Mouse (Mus musculus): ENCODE measurements around the gene Slc38a9. TPM values are rescaled to one million over a fixed set of nuclear protein-coding genes. Genes with fewer than 3 reads are reported as not detected.
"Not testable (repeated sequence)": the region's sequence is repeated elsewhere in the genome, so short reads cannot be mapped to it uniquely, and the experiment has no call there.

Slc38a9 gene
- total RNA-seq, 1 experiment from 2014 or later = 29.5 TPM

DNA sequence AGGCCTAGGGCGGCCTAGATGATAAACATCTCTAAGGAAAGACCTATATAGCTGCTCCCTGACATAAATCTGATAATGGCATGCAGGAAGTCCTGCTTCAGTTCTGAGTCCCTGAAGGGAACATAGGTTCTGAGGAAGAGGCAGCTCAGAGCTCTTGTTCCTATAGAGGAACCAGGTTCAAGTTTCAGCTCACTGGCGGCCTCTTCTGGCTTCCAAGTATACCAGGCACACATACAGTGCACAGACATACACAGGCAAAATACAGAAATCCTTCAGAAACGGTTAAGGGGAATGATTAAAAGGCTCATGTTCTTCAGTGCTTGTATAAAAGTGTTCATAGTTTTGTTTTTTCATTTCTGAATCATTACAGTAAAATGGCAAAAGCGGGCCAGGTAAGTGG, 17.6 kb downstream of the Slc38a9 start:
- ATAC-seq (replicated peaks; ENCODE audit: low read depth, poor library complexity, severe bottlenecking) = no peak

DNA sequence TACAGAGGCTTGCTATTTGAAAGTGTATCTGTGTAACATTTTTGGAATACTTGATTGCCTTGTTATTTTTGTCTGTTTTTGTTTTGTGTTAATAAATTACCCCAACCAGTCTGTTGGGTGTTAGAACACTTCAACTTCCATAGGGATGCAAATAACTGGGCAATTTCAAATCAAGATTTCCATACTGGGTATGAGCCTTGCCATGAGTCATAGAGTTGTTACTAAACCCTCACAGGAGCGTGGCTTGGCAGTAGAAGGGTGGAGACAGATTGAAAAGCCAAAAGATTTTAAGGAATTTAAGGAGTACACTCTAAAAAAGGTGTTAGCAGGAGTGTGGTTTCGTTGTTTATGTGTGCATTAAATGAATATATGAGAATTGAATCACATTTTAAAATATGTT, 22.8 kb downstream of the Slc38a9 start:
- no peak for ATAC-seq (replicated peaks; ENCODE audit: low read depth, poor library complexity, severe bottlenecking)

DNA sequence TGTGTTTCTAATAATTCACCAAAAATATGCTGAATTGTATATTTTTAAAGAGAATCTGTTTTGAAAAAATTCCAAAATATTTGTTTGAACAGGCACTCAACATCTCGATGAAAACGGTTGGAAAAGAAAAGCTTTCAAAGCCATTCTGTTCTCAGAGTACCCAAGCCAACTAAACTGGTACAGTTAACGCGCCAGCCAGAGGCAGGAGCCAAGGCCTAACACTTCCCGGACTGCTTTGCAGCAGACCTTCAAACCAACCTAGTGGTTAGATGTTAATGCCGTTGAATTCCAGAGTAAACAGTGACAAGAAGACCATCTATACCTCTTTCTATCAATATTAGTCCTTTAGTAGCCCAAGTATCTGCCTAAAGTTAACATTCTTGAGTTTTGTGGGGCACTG, 23.4 kb downstream of the Slc38a9 start:
- ATAC-seq (replicated peaks; ENCODE audit: low read depth, poor library complexity, severe bottlenecking) = no peak

DNA sequence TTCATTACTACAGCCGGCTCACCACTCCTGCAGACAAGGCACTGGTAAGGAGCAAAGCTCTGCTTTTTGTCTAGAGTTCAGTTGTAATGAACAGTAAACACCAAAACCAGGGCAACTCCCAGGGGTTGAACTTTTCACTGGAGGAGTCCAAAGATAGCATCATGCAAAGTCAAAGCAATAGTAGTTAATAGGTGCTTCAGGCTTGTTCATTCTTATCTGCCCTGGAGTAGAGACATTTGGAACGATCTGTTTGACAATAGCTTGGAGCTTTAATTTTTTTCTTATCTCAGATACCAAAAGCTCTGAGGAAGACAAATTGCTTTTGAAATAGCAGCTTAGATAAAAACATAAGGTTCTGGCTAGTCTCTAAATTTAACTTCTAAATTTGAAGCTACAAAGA, 25.6 kb downstream of the Slc38a9 start:
- no peak for ATAC-seq (replicated peaks; ENCODE audit: low read depth, poor library complexity, severe bottlenecking)

DNA sequence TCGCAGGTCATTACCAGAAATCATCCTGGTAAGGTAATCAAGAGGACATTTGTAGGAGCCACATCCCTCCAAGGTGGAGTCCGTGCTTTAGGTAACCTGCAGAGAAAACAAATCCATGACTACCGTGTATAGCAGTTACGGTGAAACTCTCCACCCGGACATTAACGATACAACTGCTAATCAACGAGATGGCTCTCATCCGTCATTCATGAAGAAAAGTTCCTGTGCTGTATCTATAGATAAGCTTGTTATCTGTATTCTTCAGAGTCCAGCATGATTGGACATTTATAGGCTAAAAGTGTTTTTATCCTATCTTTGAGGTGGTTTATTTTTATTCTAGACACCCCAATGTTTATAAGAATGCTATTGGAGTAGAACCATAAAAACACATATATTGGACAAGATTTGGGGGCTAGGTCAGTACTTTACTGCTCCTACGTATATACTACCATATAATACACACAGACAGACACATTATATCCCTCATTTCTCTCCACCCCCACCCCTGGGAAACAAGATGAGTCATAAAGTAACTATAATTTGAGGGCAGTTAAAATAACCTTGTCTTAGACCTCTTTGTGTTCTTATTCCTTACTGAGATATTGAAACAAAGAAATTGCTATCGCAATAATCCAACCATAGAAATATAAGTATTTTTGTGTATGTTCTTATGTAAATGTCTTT, 32.5 kb downstream of the Slc38a9 start:
- ATAC-seq (replicated peaks; ENCODE audit: low read depth, poor library complexity, severe bottlenecking) = no peak

DNA sequence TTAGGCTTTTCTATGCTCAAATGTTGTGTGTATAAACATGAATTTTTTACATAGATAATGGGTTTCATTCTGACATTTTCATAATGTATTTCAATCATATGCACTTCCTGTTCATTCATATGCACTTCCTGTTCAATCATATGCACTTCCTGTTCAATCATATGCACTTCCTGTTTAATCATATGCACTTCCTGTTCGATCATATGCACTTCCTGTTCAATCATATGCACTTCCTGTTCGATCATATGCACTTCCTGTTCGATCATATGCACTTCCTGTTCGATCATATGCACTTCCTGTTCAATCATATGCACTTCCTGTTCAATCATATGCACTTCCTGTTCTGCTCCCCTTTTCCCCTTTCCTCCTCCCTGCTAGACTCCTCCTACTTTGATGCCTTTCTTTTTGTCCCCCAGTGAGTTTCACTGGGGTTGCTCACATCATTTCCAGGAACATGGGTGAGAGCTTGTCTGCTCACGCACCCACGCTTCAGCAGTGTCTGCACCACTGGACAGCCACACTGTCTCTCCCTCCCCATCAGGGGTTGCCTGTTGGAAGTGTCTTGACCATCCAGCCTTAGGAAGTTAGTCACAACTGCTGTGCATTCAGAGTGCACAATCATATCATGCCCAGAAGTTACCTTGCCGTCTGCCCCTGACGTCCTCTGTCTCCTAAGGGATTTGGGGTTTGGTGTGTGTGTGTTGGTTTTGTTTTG, 35.1 kb downstream of the Slc38a9 start:
- ATAC-seq (replicated peaks; ENCODE audit: low read depth, poor library complexity, severe bottlenecking) = 0 out of 2 replicates have a peak, but pooled peaks have one; percentile 18

DNA sequence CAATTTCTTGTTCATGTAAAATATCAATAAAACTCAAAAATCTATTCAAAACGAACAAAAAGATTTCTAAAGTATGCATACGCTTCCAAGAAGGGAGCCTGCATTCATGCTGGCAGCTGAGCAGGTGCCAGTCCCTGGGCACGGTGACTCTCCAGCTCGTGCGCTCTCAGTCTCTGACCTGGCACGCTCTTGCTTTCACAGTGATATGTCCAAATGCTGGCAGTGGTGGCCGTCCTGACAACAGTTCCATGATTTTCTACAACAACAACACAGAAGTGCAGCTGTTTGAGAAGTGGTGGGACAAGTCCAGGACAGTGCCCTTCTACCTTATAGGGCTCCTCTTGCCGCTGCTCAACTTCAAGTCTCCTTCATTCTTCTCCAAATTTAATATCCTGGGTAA, 40.7 kb downstream of the Slc38a9 start:
- no peak for ATAC-seq (replicated peaks; ENCODE audit: low read depth, poor library complexity, severe bottlenecking)

DNA sequence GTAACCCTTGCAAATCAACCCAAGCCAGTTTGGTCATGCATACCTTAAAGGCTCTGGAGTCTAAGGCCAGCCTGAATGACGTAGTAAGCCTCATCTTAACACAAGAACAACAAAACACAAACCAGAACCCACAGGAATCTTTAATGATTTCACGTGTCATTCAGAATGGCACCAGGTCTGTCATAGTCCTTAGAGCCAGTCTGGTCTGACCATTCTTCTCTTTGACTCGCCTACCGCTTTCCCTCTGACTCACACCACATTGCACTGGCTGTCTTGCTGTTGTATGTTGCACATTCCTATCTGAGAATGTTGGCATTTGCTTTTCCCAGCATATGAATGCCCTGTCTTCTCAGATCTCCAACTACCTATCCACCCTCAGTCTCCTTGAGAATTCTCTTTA, 45.8 kb downstream of the Slc38a9 start:
- no peak for ATAC-seq (replicated peaks; ENCODE audit: low read depth, poor library complexity, severe bottlenecking)

DNA sequence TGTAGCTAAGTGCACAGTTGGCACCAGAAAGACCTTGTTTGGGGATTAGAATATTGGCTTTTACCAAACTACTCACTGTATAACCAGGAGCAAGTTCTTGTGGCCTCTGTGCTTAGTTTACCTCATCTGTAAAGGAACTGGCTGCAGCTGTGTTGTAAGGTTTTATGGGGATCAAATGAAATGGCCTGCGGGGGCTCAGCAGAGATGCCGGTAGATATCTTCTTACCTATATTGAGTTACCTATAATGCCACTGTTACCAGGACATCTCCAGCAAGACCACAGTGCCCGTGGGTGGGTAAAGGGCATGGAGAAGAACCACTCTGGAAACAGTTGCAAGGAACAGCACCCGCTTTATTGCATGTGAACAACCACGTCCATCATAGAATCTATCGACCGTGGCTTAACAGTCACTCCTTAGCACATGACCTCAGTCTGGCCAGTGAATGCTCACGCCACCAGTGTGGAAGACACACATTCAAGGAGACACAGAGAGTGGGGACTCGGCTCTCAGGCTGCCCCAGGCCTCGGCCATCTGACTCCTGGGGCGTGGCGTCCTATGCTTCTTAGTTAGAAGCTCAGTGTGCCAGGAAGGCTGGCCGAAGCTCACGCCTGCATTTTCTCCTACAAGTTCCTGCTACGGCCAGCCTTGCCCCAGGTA, 59.7 kb downstream of the Slc38a9 start:
- no peak for ATAC-seq (replicated peaks; ENCODE audit: low read depth, poor library complexity, severe bottlenecking)

DNA sequence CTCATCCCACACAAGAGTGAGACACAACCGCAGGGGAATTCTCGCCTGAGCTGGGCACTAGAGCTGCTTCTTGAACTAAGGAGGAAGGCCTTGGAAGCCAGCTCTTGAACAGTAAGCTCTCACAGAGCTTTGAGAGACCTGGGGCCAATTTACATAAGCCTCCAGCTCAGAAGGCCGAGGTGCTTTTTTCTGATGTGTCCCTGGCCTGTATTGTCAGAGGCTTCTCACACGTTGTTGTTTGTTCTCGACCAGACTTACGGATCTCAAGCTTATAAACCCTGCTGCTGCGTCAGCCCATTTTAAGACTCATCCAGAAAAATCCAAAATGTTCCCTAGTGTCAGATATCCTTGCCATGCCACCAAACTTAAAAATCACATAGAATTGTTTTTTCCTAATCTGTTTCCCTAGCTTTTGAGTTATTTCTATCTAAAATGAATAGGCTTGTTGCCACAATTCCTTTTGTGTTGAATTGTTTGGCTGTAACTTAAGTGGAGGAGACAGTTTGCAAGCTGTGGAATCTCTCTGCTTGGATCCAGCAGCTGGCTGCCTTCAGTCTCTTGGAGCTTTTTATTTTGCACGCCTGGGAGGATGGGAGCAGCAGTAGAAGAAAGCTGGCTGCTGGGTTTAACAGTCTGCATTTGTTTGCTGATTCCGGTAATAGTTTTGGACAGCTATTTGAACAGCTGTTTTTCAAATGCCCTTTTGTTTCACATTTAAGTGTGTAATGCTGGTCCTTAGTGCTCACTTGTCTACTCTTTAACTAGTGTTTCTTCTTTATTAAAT, 61.6 kb downstream of the Slc38a9 start:
- ATAC-seq (replicated peaks; ENCODE audit: low read depth, poor library complexity, severe bottlenecking) = no peak

DNA sequence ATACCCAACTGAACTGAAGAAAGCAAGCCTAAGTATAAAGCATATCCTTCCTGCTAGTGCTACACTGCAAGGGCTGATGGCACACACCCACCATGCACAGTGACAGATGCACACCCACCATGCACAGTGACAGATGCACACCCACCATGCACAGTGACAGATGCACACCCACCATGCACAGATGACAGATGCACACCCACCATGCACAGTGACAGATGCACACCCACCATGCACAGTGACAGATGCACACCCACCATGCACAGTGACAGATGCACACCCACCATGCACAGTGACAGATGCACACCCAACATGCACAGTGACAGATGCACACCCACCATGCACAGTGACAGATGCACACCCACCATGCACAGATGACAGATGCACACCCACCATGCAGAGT, 63.7 kb downstream of the Slc38a9 start:
- not testable (repeated sequence) for ATAC-seq (replicated peaks; ENCODE audit: low read depth, poor library complexity, severe bottlenecking)

DNA sequence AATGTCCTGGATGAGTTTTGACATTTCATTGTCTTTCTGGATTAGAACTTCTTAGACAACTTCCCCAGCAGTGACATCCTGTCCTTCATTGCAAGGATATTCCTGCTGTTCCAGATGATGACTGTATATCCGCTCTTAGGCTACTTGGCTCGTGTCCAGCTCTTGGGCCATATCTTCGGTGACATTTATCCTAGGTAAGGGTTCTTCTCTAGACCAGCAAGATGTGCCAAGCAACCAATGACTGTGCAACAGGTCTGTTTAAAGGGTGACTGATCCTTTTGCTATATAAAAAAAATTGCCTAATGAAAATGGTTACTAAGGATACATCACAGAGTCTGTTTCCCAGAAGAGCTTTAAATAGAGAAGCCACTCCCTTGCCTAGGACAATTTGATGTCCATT, 65.5 kb downstream of the Slc38a9 start:
- ATAC-seq (replicated peaks; ENCODE audit: low read depth, poor library complexity, severe bottlenecking) = no peak

DNA sequence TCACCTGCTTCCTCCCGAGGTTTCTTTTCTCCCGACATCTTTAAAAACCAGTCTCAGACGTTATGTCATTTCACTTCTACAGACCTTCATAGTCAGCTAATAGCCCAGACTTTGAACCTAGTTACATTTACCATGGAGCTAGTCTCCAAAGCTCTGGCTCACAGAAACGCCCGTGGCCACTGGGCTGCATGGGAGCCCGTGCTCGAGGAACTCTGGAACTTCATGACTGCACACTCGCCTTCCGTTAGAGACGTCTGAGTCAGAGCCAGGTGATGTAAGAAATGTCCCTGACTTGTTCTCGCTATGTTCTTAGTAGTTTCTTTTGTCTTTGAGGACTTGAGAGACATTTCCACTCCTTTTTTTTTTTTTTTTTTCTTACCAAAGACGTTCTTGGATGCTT, 72.8 kb downstream of the Slc38a9 start:
- ATAC-seq (replicated peaks; ENCODE audit: low read depth, poor library complexity, severe bottlenecking) = no peak

DNA sequence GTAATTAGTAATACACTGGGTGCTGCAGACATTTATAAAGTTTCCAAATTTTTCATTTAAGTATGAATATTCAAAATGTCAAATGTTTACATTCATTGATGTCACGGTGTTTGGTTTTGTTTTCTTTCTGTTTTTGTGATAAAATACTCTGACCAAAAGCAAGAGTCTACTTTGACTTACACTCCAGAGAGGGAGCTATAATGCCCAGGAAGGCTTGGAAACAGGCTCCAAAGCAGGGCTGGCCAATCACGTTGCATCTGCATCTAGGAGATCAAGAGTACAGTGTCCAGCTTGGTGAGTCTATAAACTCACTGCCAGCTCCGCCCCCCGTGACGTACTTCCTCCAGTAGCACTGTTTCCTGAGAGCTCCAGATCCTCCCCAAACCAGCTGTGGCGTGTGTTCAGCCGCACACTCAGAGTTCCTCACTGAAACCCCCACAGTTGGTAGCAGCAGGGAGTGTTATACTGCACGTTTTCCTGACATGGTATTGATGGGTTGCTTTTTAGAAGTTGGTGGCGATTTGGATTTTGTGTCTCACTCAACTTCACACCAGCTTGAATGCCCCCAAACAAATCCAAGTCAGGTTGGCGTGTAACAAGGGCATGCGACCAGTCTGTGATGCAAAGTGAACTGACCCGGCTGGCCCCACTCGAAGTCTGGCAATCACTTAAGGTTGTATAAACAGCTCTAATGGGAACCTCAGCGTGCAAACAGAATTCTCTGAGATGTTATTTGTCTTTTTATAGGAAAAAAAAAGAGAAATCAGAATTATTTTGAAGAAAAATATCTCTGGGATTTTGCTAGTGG, 74.6 kb downstream of the Slc38a9 start:
- peak; percentile 76; the same call in 1 of the 2 replicates for ATAC-seq (replicated peaks; ENCODE audit: low read depth, poor library complexity, severe bottlenecking)

DNA sequence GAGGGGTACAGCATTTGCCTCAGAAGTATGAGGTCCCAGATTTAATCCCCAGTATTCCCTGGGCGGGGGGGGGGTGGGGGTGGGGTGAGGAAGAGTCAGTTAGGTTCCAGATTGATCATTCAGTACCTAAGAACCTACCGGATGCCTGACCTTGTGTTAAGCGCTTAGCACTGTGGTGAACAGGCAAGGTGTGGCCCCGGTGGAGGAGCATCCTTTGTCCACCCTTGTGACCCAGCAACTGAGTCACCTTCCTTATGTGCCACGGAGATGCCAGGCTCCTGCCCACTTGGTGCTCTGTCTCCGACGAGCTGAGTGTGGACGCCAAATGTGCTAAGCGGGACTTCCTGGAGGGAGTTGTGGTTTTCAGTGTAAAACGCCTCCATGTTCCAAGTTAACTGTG, 75.9 kb downstream of the Slc38a9 start:
- no peak for ATAC-seq (replicated peaks; ENCODE audit: low read depth, poor library complexity, severe bottlenecking)

DNA sequence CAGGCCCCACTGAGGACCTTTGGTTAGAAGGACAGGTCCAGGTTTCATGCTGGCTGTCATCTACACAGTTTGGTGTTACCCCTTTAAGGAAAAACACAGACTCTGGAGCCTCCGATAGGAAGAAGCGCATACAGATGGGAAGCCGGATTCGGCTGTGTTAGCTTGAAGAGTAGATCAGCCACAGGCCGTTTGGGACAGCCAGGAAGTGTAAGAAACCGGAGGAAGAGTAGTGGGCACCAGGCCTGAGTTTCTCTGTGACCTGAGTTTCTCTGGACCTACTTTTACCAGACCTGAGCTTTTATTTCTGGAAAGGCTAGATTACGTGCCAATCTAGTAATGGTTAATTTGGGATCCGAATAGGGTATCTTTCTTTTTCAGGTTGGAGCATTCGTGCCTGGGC, 76.6 kb downstream of the Slc38a9 start:
- no peak for ATAC-seq (replicated peaks; ENCODE audit: low read depth, poor library complexity, severe bottlenecking)

DNA sequence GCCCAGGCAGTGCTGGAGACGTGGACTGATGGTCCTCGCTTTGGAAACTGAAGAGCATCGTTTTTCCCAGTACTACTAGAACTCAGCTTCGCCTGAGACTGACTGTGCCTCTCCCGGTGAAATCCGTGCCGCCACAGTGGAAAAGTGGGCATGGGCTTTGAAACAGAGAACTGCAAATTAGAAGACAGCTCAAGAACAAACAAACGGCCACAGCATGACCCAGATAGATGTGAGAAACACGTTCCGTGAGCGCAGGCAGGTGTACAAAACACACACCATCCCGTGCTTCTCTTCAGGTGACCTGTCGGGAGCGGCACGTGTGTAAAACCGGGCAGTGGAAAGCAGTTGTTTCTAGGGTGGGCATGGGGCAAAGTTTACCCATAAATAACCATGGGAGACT, 77.5 kb downstream of the Slc38a9 start:
- ATAC-seq (replicated peaks; ENCODE audit: low read depth, poor library complexity, severe bottlenecking) = no peak

DNA sequence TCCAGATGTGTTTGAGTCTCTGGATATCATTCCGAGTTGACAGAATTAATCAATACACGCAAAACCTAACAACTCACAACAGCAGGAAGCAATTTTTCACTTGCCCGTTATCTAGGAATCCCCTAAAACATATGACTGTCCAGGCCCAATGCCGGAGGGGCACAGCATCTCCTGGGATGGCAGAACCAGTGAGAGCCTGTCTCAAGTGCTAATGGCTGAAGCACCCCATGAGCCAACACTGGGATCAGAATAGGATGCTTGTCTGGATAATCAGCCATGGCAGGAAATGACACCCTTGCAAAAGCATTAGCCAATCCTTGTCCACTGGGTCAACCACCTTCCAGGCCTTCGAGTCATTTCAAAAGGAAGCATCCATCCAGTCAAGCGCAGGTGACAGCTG, 79.5 kb downstream of the Slc38a9 start:
- ATAC-seq (replicated peaks; ENCODE audit: low read depth, poor library complexity, severe bottlenecking) = no peak

DNA sequence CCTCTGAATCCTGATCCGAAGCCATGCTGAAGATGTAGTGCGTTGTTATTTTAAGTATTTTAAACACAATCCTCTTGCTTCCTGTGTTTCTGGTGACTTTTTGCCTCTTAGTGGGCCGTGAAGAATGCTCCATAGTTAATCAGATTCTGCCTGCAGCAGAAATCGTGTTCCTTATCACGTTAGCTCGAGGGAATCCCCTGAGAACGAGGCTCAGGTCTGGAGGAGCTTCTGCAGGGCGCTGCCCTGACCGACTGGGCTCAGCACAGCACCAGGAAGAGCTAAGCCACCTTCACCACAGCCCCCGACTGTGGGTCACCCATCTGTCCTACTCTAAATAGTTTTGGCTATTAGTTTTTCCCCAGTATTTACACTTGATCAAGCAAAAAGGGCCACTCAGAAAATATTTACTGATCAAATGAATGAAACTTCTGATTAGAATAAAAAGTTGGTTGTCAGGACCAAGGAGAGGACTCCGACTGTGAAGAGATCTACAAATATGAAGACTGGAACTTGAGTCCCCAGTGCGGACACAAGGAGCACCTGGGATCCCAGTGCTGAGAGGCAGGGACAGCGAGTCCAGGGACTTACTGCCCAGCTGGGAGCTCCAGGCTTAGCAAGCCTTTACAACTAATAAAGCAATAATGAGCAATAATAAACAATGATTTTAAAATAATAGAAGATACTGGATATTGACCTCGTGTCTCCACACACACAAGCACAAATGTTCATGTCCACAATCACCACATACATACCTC, 81.7 kb downstream of the Slc38a9 start:
- no peak for ATAC-seq (replicated peaks; ENCODE audit: low read depth, poor library complexity, severe bottlenecking)
